15 mouse cellular contexts compared by ENCODE assay signal in genomic region chr1:95366616-95367373, GRCm38 (mm10).
"Had no signal": no experiment of that assay in that cellular context is flagged by ENCODE, and none has a peak within 500 bp of the region (broad histone marks: within the 10 kb centered on the region; RNA-seq: fewer than 3 reads in every experiment).

No protein-coding gene starts in this region.

- H3K27ac ChIP-seq: kidney, postnatal 0 days; limb, embryonic 13.5 days; liver, embryonic 14.5 days; neural tube, embryonic 15.5 days had no signal

- H3K27me3 ChIP-seq: limb, embryonic 13.5 days; megakaryocyte, embryonic 14.5 days; neural tube, embryonic 15.5 days had no signal

- H3K9ac ChIP-seq: limb, embryonic 13.5 days; liver, embryonic 14.5 days; neural tube, embryonic 15.5 days had no signal

- H3K36me3 ChIP-seq: limb, embryonic 13.5 days; neural tube, embryonic 15.5 days had no signal

- H3K4me1 ChIP-seq: limb, embryonic 13.5 days; megakaryocyte, embryonic 14.5 days; neural tube, embryonic 15.5 days had no signal

- ATAC-seq: intestine, embryonic 16.5 days had no signal

- H3K9me3 ChIP-seq: limb, embryonic 13.5 days; megakaryocyte, embryonic 14.5 days; neural tube, embryonic 15.5 days had no signal

- H3K4me3 ChIP-seq: limb, embryonic 13.5 days; megakaryocyte, embryonic 14.5 days; myocyte; neural tube, embryonic 15.5 days had no signal

- DNase-seq: kidney, adult 8-10 months; left cerebral cortex, postnatal 4 days; lung, adult 18-20 months; lung, postnatal 10 days; lung, postnatal 4 days; right cerebral cortex, adult 18-20 months; right cerebral cortex, postnatal 25 days; thymus, postnatal 36 days had no signal

- H3K4me2 ChIP-seq: limb, embryonic 13.5 days; neural tube, embryonic 15.5 days had no signal
